Mouse (Mus musculus) limb, embryonic 15.5 days (tissue): Measurements from ENCODE around the gene Herc3. TPM values are rescaled to one million over a fixed set of nuclear protein-coding genes. Genes with fewer than 3 reads are reported as not detected.

Experiments used
- ATAC-seq: fragments of 200-750 bp; cut with Nextera tagmentation; 2 replicates; pipeline ENCODE4 v1.8.0; 2017; ENCODE audit warnings: low read depth, moderate TSS enrichment; ENCODE audit not compliant: insufficient number of reproducible peaks, low FRiP score, low TSS enrichment
- H3K27ac ChIP-seq: fragments of 300-500 bp; sonication (generic); 2 replicates; pipeline ENCODE4 v1.5.1; 2015; ENCODE audit warnings: moderate library complexity, mild to moderate bottlenecking, inconsistent platforms
- H3K27me3 ChIP-seq: fragments of 300-500 bp; sonication (generic); 2 replicates; pipeline ENCODE4 v1.6.1; 2015; ENCODE audit warnings: inconsistent platforms
- H3K36me3 ChIP-seq: fragments of 300-500 bp; sonication (generic); 2 replicates; pipeline ENCODE4 v1.6.1; 2015; ENCODE audit warnings: inconsistent platforms
- H3K4me1 ChIP-seq: fragments of 300-500 bp; sonication (generic); 2 replicates; pipeline ENCODE4 v1.6.1; 2015; ENCODE audit warnings: inconsistent platforms
- H3K4me2 ChIP-seq: fragments of 300-500 bp; sonication (generic); 2 replicates; pipeline ENCODE4 v1.6.1; 2015; ENCODE audit warnings: mild to moderate bottlenecking, inconsistent platforms
- H3K4me3 ChIP-seq: fragments of 300-500 bp; sonication (generic); 2 replicates; pipeline ENCODE4 v1.5.1; 2015; ENCODE audit warnings: mild to moderate bottlenecking, inconsistent platforms
- H3K9ac ChIP-seq: fragments of 300-500 bp; sonication (generic); 2 replicates; pipeline ENCODE4 v1.6.1; 2015; ENCODE audit warnings: inconsistent platforms
- H3K9me3 ChIP-seq: fragments of 300-500 bp; sonication (generic); 2 replicates; pipeline ENCODE4 v1.6.1; 2016; ENCODE audit warnings: inconsistent platforms
- WGBS: fragments of 180-500 bp; shearing (Covaris S2); methylation state at CpG from one replicate; pipeline ENCODE4 v1.1.7; 2015; 5-methylcytosine and 5-hydroxymethylcytosine counted together
- polyA plus RNA-seq: library from polyadenylated mRNA; unstranded; fragments of >200 nt; fragmentation: Nextera tagmentation; extraction: Ambion mirVana; gene quantifications from 2 replicates; pipeline ENCODE4 v1.2.1, GENCODE M21; 2015

Herc3 gene
- polyA plus RNA-seq, 1 experiment from 2014 or later, result 4.9 TPM

GRCm38 (mm10) chr6:58950410-58950809 is 119.1 kb downstream of the Herc3 start:
- Histone ChIP-seq H3K27ac (no peak overlapping the region), H3K36me3 (peaks cover 12% of the 10 kb centered on the region), H3K4me2 (no peak overlapping the region), H3K9me3 (no peaks in the 10 kb centered on the region), H3K27me3 (no peaks in the 10 kb centered on the region), H3K4me3 (no peak overlapping the region), H3K4me1 (no peaks in the 10 kb centered on the region), H3K9ac (no peak overlapping the region)
- no peak for ATAC-seq
- WGBS, result 97% methylated on average over 1 of the region's 1 CpGs

- H3K4me3 ChIP-seq, result no peak overlapping the region
- no peak for ATAC-seq
- no peak overlapping the region for H3K27ac ChIP-seq
- no peaks in the 10 kb centered on the region for H3K27me3 ChIP-seq
- no peak overlapping the region for H3K9ac ChIP-seq
- peaks cover 15% of the 10 kb centered on the region for H3K36me3 ChIP-seq
- H3K4me1 ChIP-seq, result no peaks in the 10 kb centered on the region
- no peak overlapping the region for H3K4me2 ChIP-seq
- H3K9me3 ChIP-seq, result no peaks in the 10 kb centered on the region
- 46% methylated on average over 2 of the region's 2 CpGs for WGBS
Observed at GRCm38 (mm10) chr6:58951128-58951992, 120.1 kb downstream of the Herc3 start.

- Histone ChIP-seq H3K4me3 (no peak overlapping the region), H3K9ac (no peak overlapping the region), H3K36me3 (peaks cover 4% of the 10 kb centered on the region; the same call in 1 of the 2 replicates), H3K27ac (no peak overlapping the region), H3K27me3 (no peaks in the 10 kb centered on the region), H3K4me2 (no peak overlapping the region), H3K9me3 (no peaks in the 10 kb centered on the region), H3K4me1 (peaks cover 2% of the 10 kb centered on the region; the same call in 1 of the 2 replicates)
- WGBS, result 86% methylated on average over 2 of the region's 2 CpGs
- no peak for ATAC-seq
Observed at GRCm38 (mm10) chr6:58960523-58960922, 129.3 kb downstream of the Herc3 start.

DNA sequence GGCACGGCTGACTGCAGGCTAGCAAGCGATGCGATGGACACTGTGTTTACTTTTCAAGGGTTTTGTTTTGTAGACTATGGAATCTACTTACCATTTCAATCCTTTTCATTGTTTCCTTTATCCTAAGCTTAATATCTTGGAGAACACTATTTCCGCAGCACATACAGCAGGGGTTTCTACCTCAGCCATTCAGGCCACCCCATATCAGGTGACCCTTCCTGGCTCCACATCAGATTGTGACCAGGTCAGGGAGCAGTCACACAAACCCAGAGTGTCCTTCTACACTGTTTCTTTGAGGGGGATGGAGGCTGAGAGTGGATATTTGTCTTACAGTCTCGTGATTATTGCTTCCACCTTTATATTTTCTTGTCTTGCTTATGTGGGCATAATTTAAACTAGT is 131.4 kb downstream of the Herc3 start:
- Histone ChIP-seq H3K9ac (no peak overlapping the region), H3K4me2 (no peak overlapping the region), H3K27ac (no peak overlapping the region), H3K36me3 (no peaks in the 10 kb centered on the region), H3K27me3 (no peaks in the 10 kb centered on the region), H3K9me3 (no peaks in the 10 kb centered on the region), H3K4me3 (no peak overlapping the region), H3K4me1 (peaks cover 5% of the 10 kb centered on the region; the same call in 1 of the 2 replicates)
- no peak for ATAC-seq
- WGBS, result 89% methylated on average over 5 of the region's 5 CpGs

GRCm38 (mm10) chr6:58964091-58964490 is 132.8 kb downstream of the Herc3 start:
- H3K27me3 ChIP-seq, result no peaks in the 10 kb centered on the region

DNA sequence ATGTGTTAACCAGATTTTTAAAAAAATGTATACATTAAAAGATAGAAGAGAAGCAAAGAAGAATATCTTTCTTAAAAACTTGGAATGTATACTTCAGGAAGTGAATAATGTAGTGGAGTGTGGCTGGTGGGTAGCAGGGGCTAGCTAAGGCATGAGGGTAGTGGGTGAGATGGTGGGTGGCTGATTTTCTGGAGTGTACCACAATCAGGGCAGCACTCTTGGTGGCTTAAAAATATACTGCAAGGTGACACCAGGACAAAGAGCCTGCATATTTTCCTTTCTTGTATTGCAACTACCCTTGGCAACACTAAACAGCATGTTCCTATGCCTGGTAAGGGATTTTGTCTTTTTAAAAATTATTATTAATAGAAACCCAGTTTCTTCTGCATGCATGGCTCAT is 133.3 kb downstream of the Herc3 start:
- no peak for ATAC-seq
- H3K36me3 ChIP-seq, result no peaks in the 10 kb centered on the region

More at GRCm38 (mm10) chr6:58964091-58964490, 132.8 kb downstream of the Herc3 start:
- Histone ChIP-seq H3K36me3 (no peaks in the 10 kb centered on the region), H3K9ac (no peak overlapping the region), H3K9me3 (no peaks in the 10 kb centered on the region), H3K4me2 (no peak overlapping the region), H3K4me3 (no peak overlapping the region), H3K4me1 (peaks cover 5% of the 10 kb centered on the region; the same call in 1 of the 2 replicates), H3K27ac (no peak overlapping the region)
- 86% methylated on average over 2 of the region's 2 CpGs for WGBS
- no peak for ATAC-seq

DNA sequence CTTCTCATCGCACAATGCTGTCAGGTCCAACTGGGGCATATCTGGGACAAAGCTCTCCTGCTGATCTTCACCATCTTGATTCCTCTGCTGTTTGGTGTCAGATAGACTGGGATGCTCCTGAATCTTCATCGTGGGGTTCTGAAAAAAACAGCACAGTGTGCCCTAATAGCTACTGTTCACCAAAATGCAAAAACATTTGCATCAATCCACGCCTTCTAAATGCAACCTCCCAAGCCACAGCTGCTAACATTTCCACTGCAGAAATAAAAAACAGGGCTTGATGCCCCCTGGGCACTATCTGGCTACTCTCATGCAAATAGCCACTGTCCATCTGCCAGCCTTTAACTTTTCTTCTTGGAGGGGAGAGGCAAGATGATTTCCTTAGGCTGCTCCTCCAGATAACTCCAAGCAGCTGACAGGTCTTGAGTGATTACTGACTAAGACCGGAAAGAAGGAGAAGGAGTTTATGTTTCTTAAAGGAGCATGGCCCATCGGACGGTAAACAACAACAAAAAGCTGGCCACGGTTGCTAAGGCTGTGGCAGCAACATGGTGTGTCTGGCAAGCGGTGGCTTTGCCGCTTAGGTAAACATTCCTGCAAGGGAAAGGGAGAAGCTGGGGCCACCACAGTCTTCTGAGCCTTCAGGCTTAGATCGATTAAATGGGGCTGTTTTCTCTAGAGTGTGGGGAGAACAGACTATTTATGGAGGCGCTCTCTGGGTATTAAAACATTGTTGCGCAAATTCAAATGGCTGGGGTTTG is 134.0 kb downstream of the Herc3 start:
- no peaks in the 10 kb centered on the region for H3K36me3 ChIP-seq
- no peak for ATAC-seq
- no peaks in the 10 kb centered on the region for H3K9me3 ChIP-seq
- H3K4me2 ChIP-seq, result no peak overlapping the region; the same call in 1 of the 2 replicates
- 26% methylated on average over 12 of the region's 12 CpGs for WGBS
- no peak overlapping the region for H3K27ac ChIP-seq
- no peaks in the 10 kb centered on the region for H3K27me3 ChIP-seq
- peaks cover 5% of the 10 kb centered on the region; the same call in 1 of the 2 replicates for H3K4me1 ChIP-seq
- H3K9ac ChIP-seq, result no peak overlapping the region
- H3K4me3 ChIP-seq, result no peak overlapping the region

More for the DNA sequence above, 133.3 kb downstream of the Herc3 start:
- no peaks in the 10 kb centered on the region for H3K9me3 ChIP-seq
- no peak overlapping the region for H3K27ac ChIP-seq
- no peak overlapping the region for H3K4me3 ChIP-seq
- H3K27me3 ChIP-seq, result no peaks in the 10 kb centered on the region
- no peak overlapping the region for H3K4me2 ChIP-seq
- H3K9ac ChIP-seq, result no peak overlapping the region
- peaks cover 5% of the 10 kb centered on the region; the same call in 1 of the 2 replicates for H3K4me1 ChIP-seq

DNA sequence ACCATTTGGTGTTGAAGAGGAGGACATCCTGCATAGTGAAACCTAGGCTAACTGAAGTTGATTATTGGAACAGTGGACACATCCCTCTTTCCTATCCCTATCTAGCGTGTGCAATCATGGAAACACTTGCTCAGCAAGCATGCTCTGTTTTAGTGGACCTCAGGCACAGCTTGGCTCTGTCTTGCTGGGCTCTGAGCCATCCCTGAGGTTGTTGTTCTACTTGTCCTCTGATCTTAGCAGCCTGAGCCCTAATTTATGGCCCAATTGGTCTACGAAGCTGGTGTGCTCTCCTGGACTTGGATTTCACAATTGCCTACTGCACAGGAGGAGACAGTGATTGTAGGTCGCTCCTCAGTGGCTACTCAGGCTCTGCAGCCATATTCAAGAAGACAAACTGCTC is 137.0 kb downstream of the Herc3 start:
- H3K9me3 ChIP-seq, result no peaks in the 10 kb centered on the region
- H3K4me2 ChIP-seq, result no peak overlapping the region
- no peak for ATAC-seq
- WGBS, result 64% methylated on average over 3 of the region's 3 CpGs
- H3K9ac ChIP-seq, result no peak overlapping the region
- H3K36me3 ChIP-seq, result no peaks in the 10 kb centered on the region
- H3K27ac ChIP-seq, result no peak overlapping the region
- H3K4me1 ChIP-seq, result peaks cover 5% of the 10 kb centered on the region; the same call in 1 of the 2 replicates
- H3K4me3 ChIP-seq, result no peak overlapping the region
- H3K27me3 ChIP-seq, result no peaks in the 10 kb centered on the region

Other genes starting within 250 kb of the Herc3 start
- gene Abcg2, start 246.9 kb upstream of the Herc3 start, polyA plus RNA-seq, result 49.9 and 54.0 TPM in 2 replicates
- gene Nap1l5, start 75.6 kb downstream of the Herc3 start, polyA plus RNA-seq, result 2.2 and 4.2 TPM in 2 replicates
- 8.7 and 9.2 TPM in 2 replicates for gene Fam13a, start 193.1 kb downstream of the Herc3 start, polyA plus RNA-seq